Mouse (Mus musculus) regulatory T cell (primary cell): ENCODE results near the gene Tbc1d10a.

Experiments
- in situ Hi-C: fragments of 300-600 bp; cut with MboI, MseI; formaldehyde crosslinking; loops from one replicate; pipeline ENCODE4 v1.15.1; 2025; ENCODE audit warnings: high pct_unique_total_duplicates

The Tbc1d10a gene

DNA sequence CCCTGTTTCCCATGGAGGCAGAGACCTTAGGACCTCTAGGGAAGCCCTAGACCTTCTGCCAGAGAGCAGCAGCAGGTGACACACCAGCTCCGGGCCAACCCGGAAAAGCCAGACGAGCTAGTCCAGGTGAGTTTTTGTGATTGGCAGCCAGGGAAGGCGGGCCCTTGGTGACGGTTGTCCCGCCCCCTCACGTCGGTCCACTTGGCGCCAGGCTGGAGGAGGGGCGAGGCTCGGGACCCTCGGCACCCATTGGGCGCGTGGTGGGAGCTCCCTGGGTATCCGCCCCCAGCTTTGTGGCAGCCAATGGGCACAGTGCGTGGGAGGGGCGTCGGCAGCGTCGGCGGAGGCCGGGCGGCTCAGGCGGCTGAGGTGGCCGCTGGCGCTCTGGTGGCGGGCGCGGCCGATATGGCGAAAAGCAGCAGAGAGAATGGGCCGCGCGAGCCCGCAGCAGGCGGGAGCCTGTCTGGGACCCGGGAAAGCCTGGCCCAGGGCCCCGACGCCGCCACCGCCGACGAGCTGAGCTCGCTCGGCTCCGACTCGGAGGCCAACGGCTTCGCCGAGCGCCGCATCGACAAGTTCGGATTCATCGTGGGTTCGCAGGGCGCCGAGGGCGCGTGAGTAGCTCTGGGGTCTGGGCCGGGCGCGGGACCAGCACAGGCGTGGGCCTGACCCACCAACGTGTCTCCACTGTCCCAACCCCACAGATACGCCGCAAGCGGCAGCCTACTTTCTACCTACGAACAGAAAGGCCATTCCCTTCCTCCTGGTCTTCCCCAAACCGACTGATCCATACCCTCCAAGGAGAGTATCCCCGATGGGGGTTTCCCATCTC, at the start of gene Tbc1d10a:
TSS of gene Tbc1d10a (plus strand) at position 304 of the 832 bp plus-strand sequence.
- in situ Hi-C loops: no loop called here

- in situ Hi-C loops: loop anchor here (5.0 to 10.0 kb wide), 3 partner anchors 42 to 436 kb away; partner anchors contain the start of gene Mtfp1
Observed at GRCm38 (mm10) chr11:4138964-4139363, 47.6 kb upstream of the Tbc1d10a start.

DNA sequence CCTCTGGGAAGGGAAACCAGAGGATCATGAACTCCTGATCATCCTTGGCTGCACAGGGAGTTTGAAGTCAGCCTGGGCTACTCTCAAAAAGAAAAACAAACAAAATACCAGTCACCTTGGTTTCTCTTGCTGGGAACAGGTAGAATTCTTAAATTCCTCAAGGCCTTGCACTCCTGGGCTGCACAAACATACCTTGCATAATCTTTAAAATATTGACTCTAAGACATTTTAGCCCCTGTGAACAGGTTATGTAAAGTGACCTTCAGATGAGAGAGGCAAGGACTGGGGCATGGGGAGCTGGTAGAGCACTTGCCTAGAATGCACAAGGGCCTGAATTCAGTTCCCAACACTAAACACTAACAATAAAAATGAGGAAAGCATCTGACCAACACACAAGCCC, 45.1 kb upstream of the Tbc1d10a start:
- in situ Hi-C loops: no loop called here

GRCm38 (mm10) chr11:4142352-4142751, 44.2 kb upstream of the Tbc1d10a start:
- in situ Hi-C loops: no loop called here

- in situ Hi-C loops: no loop called here
Observed at GRCm38 (mm10) chr11:4143281-4144062, 43.1 kb upstream of the Tbc1d10a start.

GRCm38 (mm10) chr11:4146381-4146780, 40.2 kb upstream of the Tbc1d10a start:
- in situ Hi-C loops: no loop called here

GRCm38 (mm10) chr11:4147098-4147497, 39.5 kb upstream of the Tbc1d10a start:
- in situ Hi-C loops: no loop called here

- in situ Hi-C loops: no loop called here
Observed at GRCm38 (mm10) chr11:4148120-4148519, 38.5 kb upstream of the Tbc1d10a start.

DNA sequence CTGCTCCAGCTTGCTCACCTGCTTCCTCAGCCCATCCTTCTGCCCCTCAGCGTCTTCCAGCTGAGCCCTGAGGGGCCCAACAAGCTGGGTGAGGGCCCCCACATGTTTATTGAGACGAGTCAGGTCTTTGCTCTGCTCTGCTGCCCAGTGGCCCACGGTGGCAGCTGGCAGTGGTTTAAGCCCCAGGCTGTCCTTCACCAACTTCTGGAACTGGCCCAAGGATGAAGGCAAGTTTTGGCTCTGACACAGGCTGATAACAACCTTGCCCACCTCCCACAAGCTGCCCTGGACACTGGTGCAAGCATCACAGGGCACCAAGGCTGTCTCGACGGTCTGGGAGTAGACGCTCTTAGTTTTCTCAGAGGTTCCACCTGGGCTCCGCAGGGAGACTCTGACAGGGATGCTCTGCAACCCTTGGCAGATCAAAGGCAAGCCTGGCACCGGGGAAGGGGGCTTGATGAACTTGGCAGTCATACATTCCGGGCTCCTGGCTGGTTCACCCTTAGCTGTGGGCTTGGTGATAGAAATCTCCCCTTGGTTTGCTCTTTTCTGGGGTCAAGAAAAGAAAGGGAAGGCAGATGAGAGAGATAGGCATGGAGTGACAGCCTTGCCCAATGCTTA, 37.9 kb upstream of the Tbc1d10a start:
- in situ Hi-C loops: no loop called here

- in situ Hi-C loops: no loop called here
Observed at GRCm38 (mm10) chr11:4149886-4150285, 36.7 kb upstream of the Tbc1d10a start.

DNA sequence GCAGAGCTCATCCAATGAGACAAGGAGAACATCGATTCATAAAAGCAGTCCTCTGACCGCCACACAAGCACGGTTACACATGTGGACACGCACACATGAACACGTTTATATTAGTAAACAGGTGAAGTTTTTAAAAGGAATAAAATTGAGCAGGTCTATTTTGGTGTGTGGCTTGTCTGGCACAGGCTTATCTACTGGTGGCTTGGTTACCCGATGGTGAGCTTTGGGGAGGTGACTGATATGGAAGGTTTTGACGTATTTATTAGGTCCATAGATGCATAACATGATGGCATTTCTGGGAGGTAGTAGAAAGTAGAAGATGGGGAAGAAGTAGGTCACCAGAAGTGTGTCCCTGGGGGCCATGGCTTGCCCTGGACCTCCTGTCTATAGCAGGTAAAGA, 32.9 kb upstream of the Tbc1d10a start:
- in situ Hi-C loops: no loop called here

- in situ Hi-C loops: no loop called here
Observed at GRCm38 (mm10) chr11:4155641-4156040, 30.9 kb upstream of the Tbc1d10a start.

GRCm38 (mm10) chr11:4158676-4159075, 27.9 kb upstream of the Tbc1d10a start:
- in situ Hi-C loops: no loop called here

- in situ Hi-C loops: no loop called here
Observed at GRCm38 (mm10) chr11:4159808-4160708, 26.5 kb upstream of the Tbc1d10a start, which contains the start of the genes Ccdc157 and Sf3a1. Ccdc157 (minus strand) TSS chr11:4160293. Sf3a1 (plus strand) TSS chr11:4160350.

GRCm38 (mm10) chr11:4160758-4161480, 25.7 kb upstream of the Tbc1d10a start:
- in situ Hi-C loops: no loop called here

- in situ Hi-C loops: no loop called here
Observed at GRCm38 (mm10) chr11:4164701-4165100, 21.9 kb upstream of the Tbc1d10a start.

DNA sequence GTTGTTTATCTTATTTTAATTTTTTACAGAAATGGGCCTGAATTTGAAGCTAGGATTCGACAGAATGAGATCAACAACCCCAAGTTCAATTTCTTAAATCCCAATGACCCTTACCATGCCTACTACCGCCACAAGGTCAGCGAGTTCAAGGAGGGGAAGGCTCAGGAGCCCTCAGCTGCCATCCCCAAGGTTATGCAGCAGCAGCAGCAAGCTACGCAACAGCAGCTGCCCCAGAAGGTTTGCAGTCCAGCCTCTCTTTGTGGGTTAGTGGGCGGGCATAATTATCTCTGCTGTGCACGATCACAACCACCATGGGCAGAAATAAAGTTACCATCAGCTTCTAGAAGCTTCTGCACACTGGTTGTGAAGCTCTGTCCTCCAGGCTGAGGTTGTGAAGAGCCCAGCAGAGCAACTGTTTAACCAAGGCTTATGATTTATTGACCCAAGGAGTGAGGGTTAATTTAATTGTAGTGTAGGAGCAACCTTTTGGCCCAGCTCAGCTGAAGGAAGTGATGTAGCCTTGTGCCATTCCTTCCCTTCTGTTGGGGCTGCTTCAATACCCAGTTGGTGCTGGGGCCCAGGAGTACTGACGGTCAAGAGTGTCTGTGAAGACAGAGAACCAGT, 20.0 kb upstream of the Tbc1d10a start:
- in situ Hi-C loops: no loop called here

- in situ Hi-C loops: loop anchor here (5.0 kb wide), 1 partner anchor 38 kb away; no protein-coding TSS in a partner anchor
Observed at GRCm38 (mm10) chr11:4174586-4174985, 12.0 kb upstream of the Tbc1d10a start.

- in situ Hi-C loops: no loop called here
Observed at GRCm38 (mm10) chr11:4177716-4178115, 8.9 kb upstream of the Tbc1d10a start.

GRCm38 (mm10) chr11:4182061-4182460, 4.5 kb upstream of the Tbc1d10a start:
- in situ Hi-C loops: no loop called here
